Mouse (Mus musculus): ENCODE measurements around the gene Vgll4.

- TF ChIP-seq CTCF (IDR thresholded peaks at IDR 0.05; ENCODE audit: control insufficient read depth, insufficient read depth, insufficient replicate concordance, low read depth, low read length): no peak
- TF ChIP-seq POLR2A (IDR thresholded peaks at IDR 0.05; ENCODE audit: control insufficient read depth, low read depth, low read length): no peak
Observed at GRCm38 (mm10) chr6:114856501-114856900, 113.3 kb downstream of the Vgll4 start.

Data from testis, adult 2 months (tissue).